Mouse (Mus musculus) lung, postnatal 0 days (tissue): ENCODE measurements around the gene Tubg1.

ENCODE experiments used
- CTCF ChIP-seq: IDR thresholded peaks from 2 replicates; pipeline ENCODE4 v1.5.1; 2016; ENCODE audit warnings: antibody characterized with exemption, mild to moderate bottlenecking
- EP300 ChIP-seq: IDR thresholded peaks from 2 replicates; pipeline ENCODE4 v1.6.1; 2016; ENCODE audit warnings: antibody characterized with exemption, mild to moderate bottlenecking, control low read depth

DNA sequence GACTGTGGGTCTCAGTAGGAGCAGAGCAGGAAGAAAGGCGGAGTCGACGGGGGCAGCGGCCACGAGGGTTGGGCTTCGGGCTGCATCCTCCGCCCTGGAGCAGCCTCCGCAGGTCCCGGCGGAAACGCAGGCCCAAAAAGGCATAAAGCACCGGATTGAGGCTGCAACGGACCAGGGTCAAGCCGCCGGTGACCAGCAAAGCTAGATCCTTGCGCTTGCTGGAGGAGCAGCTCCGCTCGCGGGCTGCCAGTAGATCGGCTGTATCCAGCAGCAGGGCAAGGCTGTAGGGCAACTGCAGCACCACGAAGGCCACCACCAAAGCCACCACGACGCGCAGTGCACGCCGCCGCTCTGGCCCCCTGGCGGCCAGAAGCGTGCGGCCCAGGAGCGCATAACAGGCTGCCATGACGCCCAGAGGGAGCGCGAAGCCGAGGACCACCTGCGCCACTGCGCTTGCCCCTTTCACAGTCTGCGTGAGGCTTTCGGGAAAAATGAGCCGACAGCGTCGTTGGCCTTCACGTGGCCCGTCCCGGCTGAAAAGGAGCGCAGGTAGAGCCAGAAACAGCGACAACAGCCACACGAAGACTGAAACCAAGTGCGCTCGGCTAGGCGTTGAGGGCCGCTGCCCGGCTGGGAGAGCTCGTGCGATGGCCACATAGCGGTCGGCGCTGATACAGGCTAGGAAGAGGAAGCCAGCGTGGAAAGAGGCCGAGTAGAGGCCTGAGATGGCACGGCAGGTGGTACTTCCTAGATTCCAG lies 54.1 kb downstream of the Tubg1 start:
- TF ChIP-seq CTCF = peak; percentile 98
- TF ChIP-seq EP300 = no peak
